Mouse (Mus musculus) forelimb bud, embryonic 11.5 days (tissue): ENCODE measurements at regions not wholly inside any gene's neighbourhood (a gene's known extent, or its start where the extent isn't known, plus 50 kb on each side); places are given as distances from the start of the nearest gene placed in this dataset.

Source experiments
- DNase-seq: peaks from one replicate; pipeline ENCODE4 v3.0.0-alpha.2; 2012; ENCODE audit warnings: low read depth, low spot score

GRCm38 (mm10) chr11:25157135-25157860, 1053.3 kb downstream of the 5730522E02Rik start:
- no peak for DNase-seq

GRCm38 (mm10) chr11:25157861-25158245, 1052.7 kb downstream of the 5730522E02Rik start:
- DNase-seq = no peak

- DNase-seq = no peak
These were observed 1051.7 kb downstream of the 5730522E02Rik start for GRCm38 (mm10) chr11:25158884-25159283.

GRCm38 (mm10) chr11:25167939-25168338, 1042.6 kb downstream of the 5730522E02Rik start:
- no peak for DNase-seq

DNA sequence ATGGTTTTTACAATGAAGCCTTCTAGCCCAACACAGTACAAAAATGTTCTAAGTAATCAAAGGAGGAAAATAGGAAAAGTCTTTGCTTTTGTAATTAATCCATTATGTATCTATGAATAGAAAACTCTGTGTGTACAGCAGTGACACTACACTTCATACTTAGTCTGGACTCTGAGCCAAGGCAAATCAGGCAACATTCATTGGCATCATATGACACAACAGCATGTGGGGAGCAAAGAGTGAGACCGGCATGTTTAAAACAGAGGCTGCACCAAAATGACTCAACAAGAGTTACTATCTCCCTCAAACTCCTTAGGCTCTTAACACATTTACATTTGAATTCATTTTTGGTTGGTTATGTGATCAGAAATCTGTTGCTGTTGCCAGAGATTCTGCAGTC, 1039.5 kb downstream of the 5730522E02Rik start:
- DNase-seq = no peak
